In the genomic region with DNA sequence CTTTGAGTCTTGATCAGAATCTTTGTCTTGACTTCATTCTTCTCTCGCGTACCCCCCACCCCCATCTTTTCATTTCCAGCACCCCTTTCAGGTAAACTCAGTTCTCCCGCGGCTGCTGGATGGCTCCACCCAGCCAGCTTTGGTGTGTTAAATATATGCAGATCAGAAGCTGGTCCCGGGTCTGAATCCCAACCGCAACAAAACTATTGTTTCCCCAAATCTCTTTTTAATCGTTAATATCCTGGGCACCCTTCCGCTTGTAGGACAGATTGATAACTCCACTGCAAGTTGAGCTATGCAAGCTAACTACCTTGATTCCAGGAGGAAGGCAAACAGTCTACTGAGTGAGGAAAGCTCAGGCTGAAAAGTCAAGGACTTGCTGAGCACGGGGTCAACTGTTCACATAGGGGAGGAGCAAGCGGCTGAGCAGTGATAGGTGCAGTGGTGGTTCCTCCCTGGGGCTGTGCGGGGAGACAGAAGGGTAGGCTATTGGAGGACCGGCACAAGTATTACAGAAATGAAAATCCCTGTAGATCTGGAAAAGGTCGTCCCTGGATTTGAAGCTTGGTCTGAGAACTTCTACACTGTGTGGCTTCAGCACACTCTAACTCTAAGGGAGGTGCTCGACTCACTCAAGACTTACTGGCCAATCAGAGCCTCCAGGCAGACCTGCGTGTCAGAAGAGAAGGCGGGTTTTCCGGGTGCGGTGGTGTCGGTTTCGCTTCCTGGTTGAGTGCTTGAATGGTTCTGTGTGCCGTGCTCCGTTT, we compare ENCODE assay signal across 8 mouse cellular contexts. TPM values are rescaled to one million over a fixed set of nuclear protein-coding genes. Genes with fewer than 3 reads are reported as not detected.
DNase-seq lines count a peak whose midpoint lies in the region; ATAC-seq lines count a peak whose summit lies in the region.

A gene (plus strand): TSS at position 700 of the 767 bp plus-strand sequence.

- peak; percentile 92 for DNase-seq in adipocyte (ENCODE audit: low spot score)
- DNase-seq in embryo, embryonic 10 days (ENCODE audit: low spot score), result peak; percentile 89
- peak; percentile 74 for DNase-seq in gastrocnemius, postnatal 10 days
- peak; percentile 96 for DNase-seq in induced T-regulatory cell, adult 2 months (ENCODE audit: low read depth)
- DNase-seq in left cerebral cortex, adult 9 months (ENCODE audit: low spot score in 2 of 2), result peak; percentile 73 to 89
- DNase-seq in right cerebral cortex, postnatal 14 days, result peak; percentile 76
- peak; percentile 80 to 88 for DNase-seq in urinary bladder, postnatal 36 days (ENCODE audit: low spot score in 2 of 2)

- peak; percentile 91 for ATAC-seq in megakaryocyte progenitor cell, adult 5-6 weeks (replicated peaks; ENCODE audit: poor library complexity)

RNA-seq across cellular contexts. Expression of the gene that starts here (rescaled TPM):
- total RNA-seq in gastrocnemius, postnatal 10 days (2021), result 1 to 10 TPM; 8.4 to 9.6 TPM
- total RNA-seq in megakaryocyte progenitor cell, adult 5-6 weeks (2015), result 26.8 and 45.0 TPM in 2 replicates
- total RNA-seq in megakaryocyte progenitor cell, adult 5-6 weeks (2017), result 66.4 and 152 TPM in 2 replicates

Comparison
In these comparisons a context has a peak if more than half of its experiments do, and no peak if none do; other contexts are left out.
1. Peak in every context shown above with its lines: DNase-seq and ATAC-seq.